Mouse (Mus musculus) layer of hippocampus, adult 9-10 months (tissue): ENCODE data around the gene Wnt5b.

ENCODE experiments used
- DNase-seq: peaks from one replicate; pipeline ENCODE4 v3.0.0; 2022; ENCODE audit warnings: low spot score

The Wnt5b gene

DNA sequence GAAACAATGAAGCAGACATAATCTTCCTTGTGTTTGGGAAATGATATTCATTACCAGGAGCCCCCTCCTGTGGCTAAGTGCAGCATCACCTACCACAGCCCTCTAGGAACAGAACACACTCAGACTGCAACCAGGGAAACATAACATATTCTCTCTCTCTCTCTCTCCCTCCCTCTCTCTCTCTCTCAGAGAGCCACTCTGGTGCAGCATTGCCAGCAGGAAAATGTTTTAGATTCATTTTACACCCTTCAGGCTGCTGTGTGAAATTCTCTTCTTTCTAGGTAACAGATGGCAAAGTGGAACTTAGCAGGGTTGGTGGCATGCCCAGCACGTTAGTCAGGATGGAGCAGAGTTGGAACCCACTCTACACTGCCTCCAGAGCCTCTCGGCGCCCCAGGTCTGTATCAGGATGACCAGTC lies 22.7 kb downstream of the Wnt5b start:
- peak; percentile 26 for DNase-seq

- DNase-seq: no peak
Measured at GRCm38 (mm10) chr6:119520731-119521130, 23.4 kb downstream of the Wnt5b start.

- no peak for DNase-seq
Measured at GRCm38 (mm10) chr6:119514085-119514484, 30.1 kb downstream of the Wnt5b start.

- no peak for DNase-seq
Measured at GRCm38 (mm10) chr6:119513452-119513851, 30.7 kb downstream of the Wnt5b start.

GRCm38 (mm10) chr6:119512701-119513100 lies 31.4 kb downstream of the Wnt5b start:
- DNase-seq: no peak

GRCm38 (mm10) chr6:119509437-119510037 lies 34.6 kb downstream of the Wnt5b start:
- DNase-seq: no peak

DNA sequence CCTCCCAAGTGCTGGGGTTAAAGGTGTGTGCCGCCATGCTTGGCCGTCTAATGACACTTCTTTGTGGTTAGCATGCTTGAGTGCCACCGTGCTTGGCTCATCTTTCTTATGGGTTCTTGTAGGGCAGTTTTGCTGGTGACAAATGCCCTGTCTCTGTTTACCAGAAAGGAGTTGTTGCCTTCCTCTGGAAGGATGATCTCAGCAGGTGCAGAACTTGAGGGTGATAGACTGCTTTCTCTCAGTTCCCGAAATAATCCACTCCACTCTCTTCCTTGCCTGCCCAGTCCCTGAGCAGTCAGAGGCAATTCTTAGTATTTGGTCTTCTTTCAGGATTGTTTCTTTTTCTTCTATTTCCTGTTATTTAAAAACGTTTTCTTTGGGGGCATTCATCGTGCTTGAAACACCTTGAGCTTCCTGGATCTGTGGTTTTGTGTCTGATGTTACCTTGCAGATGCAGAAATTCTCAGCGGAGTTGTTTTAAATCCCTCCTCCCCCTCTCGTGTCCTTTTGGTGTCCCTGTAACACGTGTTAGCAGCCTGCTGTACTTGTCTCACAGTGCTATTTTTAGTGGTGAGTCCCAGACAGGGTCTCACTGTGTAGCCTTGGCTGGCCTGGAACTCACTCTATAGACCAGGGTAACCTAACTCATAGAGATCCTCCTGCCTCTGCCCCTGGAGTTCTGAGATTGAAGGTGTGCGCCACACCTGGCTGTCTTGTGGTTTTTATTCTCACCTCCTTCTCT lies 35.3 kb downstream of the Wnt5b start:
- no peak for DNase-seq

GRCm38 (mm10) chr6:119508221-119508620 lies 35.9 kb downstream of the Wnt5b start:
- DNase-seq: no peak

GRCm38 (mm10) chr6:119505525-119506225 lies 38.5 kb downstream of the Wnt5b start:
- no peak for DNase-seq

DNA sequence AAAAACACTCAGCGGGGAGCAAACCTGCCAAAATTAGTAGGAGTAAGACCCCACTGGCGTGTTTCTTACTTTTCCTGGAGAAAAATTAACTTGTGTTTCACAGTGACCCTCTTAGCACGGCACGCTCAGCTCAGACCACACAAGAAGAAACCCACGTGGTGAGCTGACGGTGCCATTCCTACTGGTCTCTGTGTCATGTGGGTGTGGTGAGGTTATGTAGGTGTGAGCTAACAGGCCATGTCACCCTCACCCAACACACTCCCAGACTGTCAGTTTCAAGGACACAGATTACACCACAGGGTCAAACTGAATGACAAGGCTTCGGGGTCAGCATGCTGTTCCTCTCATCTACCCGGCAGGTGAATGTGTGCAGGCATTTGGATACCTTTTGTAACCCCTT lies 39.4 kb downstream of the Wnt5b start:
- DNase-seq: no peak

DNA sequence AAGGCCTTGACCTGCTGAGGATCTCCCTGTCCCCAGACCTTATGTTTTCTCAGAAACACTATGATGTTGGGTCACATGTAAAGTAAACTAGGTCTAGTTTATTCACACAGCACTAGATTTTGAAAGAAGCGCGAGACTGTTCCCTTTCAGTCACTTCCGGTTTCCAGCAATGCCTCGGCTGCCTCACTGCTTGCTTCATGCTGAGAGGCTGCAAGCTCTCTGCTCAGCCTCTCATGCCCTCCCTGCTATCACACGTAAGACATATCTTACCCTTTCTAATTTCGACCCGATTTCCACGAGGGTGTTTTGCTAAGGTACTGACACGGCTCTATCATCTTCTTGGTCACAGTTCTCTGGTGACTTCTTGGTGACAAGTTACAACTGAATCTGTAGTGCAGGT lies 42.1 kb downstream of the Wnt5b start:
- no peak for DNase-seq

DNA sequence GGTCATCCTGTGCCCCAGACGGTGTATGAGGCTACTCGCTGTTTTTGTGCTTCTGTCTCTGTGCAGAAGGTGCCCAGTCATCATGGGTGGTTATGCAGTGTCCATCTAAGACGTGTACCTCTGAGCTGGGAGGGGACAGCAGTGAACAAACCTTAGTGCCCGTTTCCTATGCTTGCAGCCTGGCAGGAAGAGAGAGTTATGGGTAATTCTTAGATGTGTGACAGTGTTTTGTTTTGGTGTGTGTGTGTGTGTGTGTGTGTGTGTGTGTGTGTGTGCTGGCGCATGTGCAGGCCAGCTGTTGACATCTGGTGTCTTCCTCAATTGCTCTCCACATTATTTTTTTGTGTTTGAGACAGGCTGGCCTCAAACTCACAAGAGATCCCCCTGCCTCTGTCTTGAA lies 44.1 kb downstream of the Wnt5b start:
- no peak for DNase-seq

DNA sequence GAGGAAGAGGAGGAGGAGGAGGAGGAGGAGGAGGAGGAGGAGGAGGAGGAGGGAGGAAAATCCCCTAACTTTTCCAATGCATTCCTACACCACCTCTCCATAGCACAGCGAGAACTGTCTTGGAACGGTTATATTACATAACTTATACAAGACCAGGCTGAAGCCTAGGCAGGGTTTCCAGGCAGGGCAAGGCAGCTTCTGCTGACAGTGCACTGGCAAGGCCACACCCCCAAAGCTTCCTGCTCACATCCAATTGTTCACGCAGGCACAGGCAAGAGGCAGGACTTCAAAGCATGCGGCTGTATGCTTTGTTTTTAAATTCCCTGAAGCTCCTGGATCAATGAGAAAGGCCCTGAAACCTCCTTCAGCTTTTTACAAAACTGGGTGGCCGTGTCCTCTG lies 44.9 kb downstream of the Wnt5b start:
- no peak for DNase-seq

- DNase-seq: no peak
Measured at GRCm38 (mm10) chr6:119492630-119493014, 51.5 kb downstream of the Wnt5b start.

- DNase-seq: no peak
Measured at GRCm38 (mm10) chr6:119491997-119492629, 52.0 kb downstream of the Wnt5b start.

- DNase-seq: no peak
Measured at GRCm38 (mm10) chr6:119491006-119491405, 53.1 kb downstream of the Wnt5b start.

DNA sequence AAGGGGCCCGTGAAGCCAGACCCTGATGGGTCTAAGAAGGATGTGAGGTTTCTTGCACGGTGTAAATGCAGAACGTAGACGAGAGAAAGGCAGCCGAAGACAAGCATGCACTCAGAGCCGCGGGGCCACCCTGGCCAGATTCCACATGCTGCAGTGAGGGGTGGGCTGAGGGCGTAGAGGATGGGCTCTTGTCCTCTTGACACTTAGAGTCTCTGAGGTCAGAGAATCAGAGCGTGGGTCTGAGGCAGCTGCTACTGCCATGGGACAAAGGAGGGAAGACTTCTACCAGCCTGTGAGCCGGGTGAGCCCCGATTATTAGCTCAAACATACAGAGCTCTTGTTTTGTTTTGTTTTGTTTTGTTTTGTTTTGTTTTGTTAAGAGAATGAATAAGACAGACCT lies 53.6 kb downstream of the Wnt5b start:
- DNase-seq: no peak

GRCm38 (mm10) chr6:119489765-119490164 lies 54.4 kb downstream of the Wnt5b start:
- no peak for DNase-seq

GRCm38 (mm10) chr6:119487619-119488018 lies 56.5 kb downstream of the Wnt5b start:
- no peak for DNase-seq

DNA sequence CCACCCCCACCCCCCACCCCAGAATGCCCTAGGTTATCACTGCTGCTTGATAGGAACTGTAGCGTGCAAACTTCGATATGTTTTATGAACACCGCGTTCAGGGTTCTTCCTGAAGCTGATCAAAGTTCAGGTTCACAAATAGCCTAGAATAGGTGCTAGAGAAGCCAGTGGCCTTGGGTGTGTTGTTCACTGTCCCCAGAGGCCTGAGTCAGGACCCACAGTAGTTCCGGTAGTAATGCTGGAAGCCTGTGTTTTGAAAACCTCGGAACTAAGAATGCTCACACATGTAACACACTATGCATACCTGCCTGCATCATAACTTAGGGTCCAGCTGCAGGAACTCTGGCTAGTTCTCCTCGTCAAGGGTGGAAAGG lies 57.1 kb downstream of the Wnt5b start:
- DNase-seq: no peak

GRCm38 (mm10) chr6:119486381-119487084 lies 57.6 kb downstream of the Wnt5b start:
- no peak for DNase-seq

DNA sequence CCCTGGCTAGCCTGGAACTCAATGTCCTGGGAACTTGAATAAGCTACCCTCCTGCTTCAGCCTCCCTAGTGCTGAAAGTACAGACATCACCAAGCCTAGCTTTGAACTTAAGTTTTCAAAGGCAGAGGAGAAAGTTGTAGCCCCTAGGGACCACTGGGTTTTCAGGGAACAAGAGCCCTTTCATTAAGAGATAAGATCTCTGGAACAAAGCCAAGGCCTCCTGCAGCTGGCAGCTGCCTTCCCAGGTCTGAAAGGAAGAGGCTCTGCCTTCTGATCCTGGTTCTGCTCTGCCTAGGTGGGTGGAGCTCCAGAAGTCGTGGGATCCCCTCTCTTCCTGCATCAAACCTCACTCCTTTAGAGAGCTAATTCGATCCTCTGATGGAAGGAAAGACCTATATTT lies 58.7 kb downstream of the Wnt5b start:
- DNase-seq: no peak
